Mouse (Mus musculus): Measurements from ENCODE around the gene Ulk4.
"Not testable (repeated sequence)": the region's sequence is repeated elsewhere in the genome, so short reads cannot be mapped to it uniquely, and the experiment has no call there.

The Ulk4 gene

GRCm38 (mm10) chr9:121062671-121063070, 214.3 kb downstream of the Ulk4 start:
- DNase-seq (ENCODE audit: low spot score in 2 of 2): no peak

GRCm38 (mm10) chr9:121061820-121062623, 215.0 kb downstream of the Ulk4 start:
- no peak for DNase-seq (ENCODE audit: low spot score in 2 of 2)

- no peak for DNase-seq (ENCODE audit: low spot score in 2 of 2)
Measured at GRCm38 (mm10) chr9:121060331-121060730, 216.7 kb downstream of the Ulk4 start.

GRCm38 (mm10) chr9:121059286-121059685, 217.7 kb downstream of the Ulk4 start:
- no peak for DNase-seq (ENCODE audit: low spot score in 2 of 2)

GRCm38 (mm10) chr9:121058538-121058937, 218.5 kb downstream of the Ulk4 start:
- DNase-seq (ENCODE audit: low spot score in 2 of 2): no peak

GRCm38 (mm10) chr9:121058116-121058515, 218.9 kb downstream of the Ulk4 start:
- DNase-seq (ENCODE audit: low spot score in 2 of 2): no peak

GRCm38 (mm10) chr9:121057401-121057800, 219.6 kb downstream of the Ulk4 start:
- no peak for DNase-seq (ENCODE audit: low spot score in 2 of 2)

GRCm38 (mm10) chr9:121056526-121056925, 220.5 kb downstream of the Ulk4 start:
- no peak for DNase-seq (ENCODE audit: low spot score in 2 of 2)

GRCm38 (mm10) chr9:121056036-121056435, 221.0 kb downstream of the Ulk4 start:
- DNase-seq (ENCODE audit: low spot score in 2 of 2): no peak

- DNase-seq (ENCODE audit: low spot score in 2 of 2): not testable (repeated sequence)
Measured at GRCm38 (mm10) chr9:121045657-121046056, 231.3 kb downstream of the Ulk4 start.

- DNase-seq (ENCODE audit: low spot score in 2 of 2): no peak
Measured at GRCm38 (mm10) chr9:121044471-121045206, 232.4 kb downstream of the Ulk4 start.

GRCm38 (mm10) chr9:121043021-121043420, 234.0 kb downstream of the Ulk4 start:
- DNase-seq (ENCODE audit: low spot score in 2 of 2): no peak

- no peak for DNase-seq (ENCODE audit: low spot score in 2 of 2)
Measured at GRCm38 (mm10) chr9:121038396-121038795, 238.6 kb downstream of the Ulk4 start.

GRCm38 (mm10) chr9:121037975-121038374, 239.0 kb downstream of the Ulk4 start:
- no peak for DNase-seq (ENCODE audit: low spot score in 2 of 2)

GRCm38 (mm10) chr9:121035296-121035695, 241.7 kb downstream of the Ulk4 start:
- DNase-seq (ENCODE audit: low spot score in 2 of 2): no peak

- no peak for DNase-seq (ENCODE audit: low spot score in 2 of 2)
Measured at GRCm38 (mm10) chr9:121033596-121033995, 243.4 kb downstream of the Ulk4 start.

- DNase-seq (ENCODE audit: low spot score in 2 of 2): no peak
Measured at GRCm38 (mm10) chr9:121032322-121032964, 244.6 kb downstream of the Ulk4 start.

GRCm38 (mm10) chr9:121030949-121031348, 246.0 kb downstream of the Ulk4 start:
- no peak for DNase-seq (ENCODE audit: low spot score in 2 of 2)

- DNase-seq (ENCODE audit: low spot score in 2 of 2): no peak
Measured at GRCm38 (mm10) chr9:121029786-121030185, 247.2 kb downstream of the Ulk4 start.

GRCm38 (mm10) chr9:121023526-121024264, 253.3 kb downstream of the Ulk4 start:
- no peak for DNase-seq (ENCODE audit: low spot score in 2 of 2)

GRCm38 (mm10) chr9:121020360-121020759, 256.6 kb downstream of the Ulk4 start:
- no peak for DNase-seq (ENCODE audit: low spot score in 2 of 2)

GRCm38 (mm10) chr9:121019932-121020331, 257.1 kb downstream of the Ulk4 start:
- DNase-seq (ENCODE audit: low spot score in 2 of 2): no peak

All from natural killer cell, adult 2 months (primary cell).